ENCODE assay signal across 20 mouse cellular contexts in the genomic region with DNA sequence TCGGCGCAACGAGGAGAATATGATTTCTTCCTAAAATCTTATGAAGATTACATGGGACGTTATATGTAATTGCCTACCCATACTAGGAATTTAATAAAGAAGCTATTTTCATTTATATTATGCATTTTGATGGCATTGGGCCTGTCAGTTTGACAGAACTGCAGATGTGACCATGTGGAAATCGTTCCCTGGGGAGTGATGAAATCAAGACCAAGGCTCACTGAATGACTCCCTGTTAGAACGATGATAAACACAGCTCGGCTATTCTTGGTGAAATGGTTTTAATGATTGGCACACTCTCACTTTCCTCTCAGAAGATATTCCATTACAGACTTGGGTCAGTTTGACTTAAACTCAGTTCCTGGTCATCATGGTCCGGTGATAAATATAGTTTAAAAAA.
DNase-seq lines count a peak whose midpoint lies in the region.
"Had no signal": no experiment of that assay in that cellular context is flagged by ENCODE, and none has a peak within 500 bp of the region (broad histone marks: within the 10 kb centered on the region; RNA-seq: fewer than 3 reads in every experiment).

No protein-coding gene starts in this region.

- intact Hi-C loops in heart, postnatal 25 days (cut with DNase I): no loop called here

- DNase-seq in adrenal gland, adult 2 months: peak; percentile 59
- DNase-seq in adrenal gland, postnatal 25 days: no peak
- peak; percentile 30 to 33 for DNase-seq in heart, adult 18-20 months
- DNase-seq in heart, postnatal 25 days (ENCODE audit: low spot score): no peak
- peak; percentile 45 for DNase-seq in 3T3-L1 (ENCODE audit: low read depth, low spot score)
- DNase-seq in adrenal gland, postnatal 36 days: peak; percentile 23 to 31
- DNase-seq in frontal cortex, postnatal 36 days (ENCODE audit: low spot score in 2 of 2): no peak
- DNase-seq in cerebellum, adult 11 months: no peak
- DNase-seq: cerebellum, adult 11-12 months; cerebellum, adult 9-11 months; embryo, embryonic 11 days; gastrocnemius, adult 2 months; heart, postnatal 4 days; kidney, adult 8-10 months; kidney, postnatal 25 days; lung, embryonic 14.5 days; midbrain, embryonic 14.5 days; right cerebral cortex, postnatal 25 days; thymus, adult 18-20 months; thymus, postnatal 25 days had no signal

Comparison
In these comparisons a context has a peak if more than half of its experiments do, and no peak if none do; other contexts are left out.
1. DNase-seq: peak in adrenal gland, adult 2 months (single experiment), heart, adult 18-20 months (2 of 2), 3T3-L1 (single experiment) and adrenal gland, postnatal 36 days (2 of 2); none in adrenal gland, postnatal 25 days (single experiment), heart, postnatal 25 days (single experiment), frontal cortex, postnatal 36 days (0 of 2) and cerebellum, adult 11 months (single experiment).